ENCODE assay signal across 10 mouse cellular contexts in genomic region chr6:6159221-6159859, GRCm38 (mm10). TPM values are rescaled to one million over a fixed set of nuclear protein-coding genes. Genes with fewer than 3 reads are reported as not detected.
DNase-seq lines count a peak whose midpoint lies in the region; ATAC-seq and TF ChIP-seq lines count a peak whose summit lies in the region.
"Had no signal": no experiment of that assay in that cellular context is flagged by ENCODE, and none has a peak within 500 bp of the region (broad histone marks: within the 10 kb centered on the region; RNA-seq: fewer than 3 reads in every experiment).

No protein-coding gene starts in this region.

- no peak for TF ChIP-seq POLR2A in brain, embryonic 14.5 days (IDR thresholded peaks at IDR 0.05; ENCODE audit: borderline replicate concordance, extremely low read depth, insufficient read depth, insufficient read length, poor library complexity, severe bottlenecking)

- DNase-seq in brain, embryonic 14.5 days (ENCODE audit: low read depth): peak; percentile 68
- no peak for DNase-seq in limb, embryonic 10.5 days (ENCODE audit: low spot score)
- DNase-seq in frontal cortex, postnatal 36 days (ENCODE audit: low spot score in 2 of 2): no peak
- DNase-seq in MN1 (ENCODE audit: low spot score): no peak
- no peak for DNase-seq in cerebellum, adult 18-20 months
- DNase-seq: kidney, postnatal 36 days had no signal

- H3K4me2 ChIP-seq in intestine, embryonic 15.5 days (replicated peaks): no peak overlapping the region
- no peak overlapping the region; the same call in 1 of the 2 replicates for H3K4me2 ChIP-seq in intestine, postnatal 0 days (replicated peaks; ENCODE audit: low read depth)

- H3K4me3 ChIP-seq in intestine, embryonic 15.5 days (replicated peaks): no peak overlapping the region
- H3K4me3 ChIP-seq in intestine, postnatal 0 days (ENCODE audit: low read depth, low read length): no peak overlapping the region
- peak overlapping the region; percentile 30; the same call in 1 of the 2 replicates for H3K4me3 ChIP-seq in E14TG2a.4 (replicated peaks; ENCODE audit: low read length)
- H3K4me3 ChIP-seq in limb, embryonic 10.5 days: no peak overlapping the region

- H3K9ac ChIP-seq in intestine, embryonic 15.5 days: no peak overlapping the region
- H3K9ac ChIP-seq in intestine, postnatal 0 days (ENCODE audit: low read depth, low read length): no peak overlapping the region

- no peaks in the 10 kb centered on the region for H3K36me3 ChIP-seq in intestine, embryonic 15.5 days
- no peaks in the 10 kb centered on the region for H3K36me3 ChIP-seq in intestine, postnatal 0 days (ENCODE audit: control insufficient read depth, insufficient read depth)
- H3K36me3 ChIP-seq in E14TG2a.4 (ENCODE audit: insufficient read depth, low read length): peaks cover 12% of the 10 kb centered on the region
- H3K36me3 ChIP-seq in limb, embryonic 10.5 days: peaks cover 8% of the 10 kb centered on the region

- H3K27me3 ChIP-seq in intestine, embryonic 15.5 days (replicated peaks): no peaks in the 10 kb centered on the region
- no peaks in the 10 kb centered on the region for H3K27me3 ChIP-seq in intestine, postnatal 0 days (replicated peaks; ENCODE audit: control insufficient read depth, insufficient read depth, low read length)
- no peaks in the 10 kb centered on the region for H3K27me3 ChIP-seq in E14TG2a.4 (ENCODE audit: insufficient read depth, low read length)
- no peaks in the 10 kb centered on the region for H3K27me3 ChIP-seq in limb, embryonic 10.5 days (ENCODE audit: low read depth, poor library complexity, severe bottlenecking)

- H3K9me3 ChIP-seq in intestine, embryonic 15.5 days: no peaks in the 10 kb centered on the region
- H3K9me3 ChIP-seq in intestine, postnatal 0 days (ENCODE audit: control insufficient read depth): no peaks in the 10 kb centered on the region
- no peaks in the 10 kb centered on the region for H3K9me3 ChIP-seq in E14TG2a.4 (ENCODE audit: low read length)
- no peaks in the 10 kb centered on the region for H3K9me3 ChIP-seq in limb, embryonic 10.5 days (replicated peaks)

- peak overlapping the region; percentile 60; the same call in 1 of the 2 replicates for H3K27ac ChIP-seq in intestine, embryonic 15.5 days
- H3K27ac ChIP-seq in intestine, postnatal 0 days (ENCODE audit: low read depth, low read length): no peak overlapping the region
- H3K27ac ChIP-seq in limb, embryonic 10.5 days: peak overlapping the region; percentile 36; the same call in 1 of the 2 replicates

- no peaks in the 10 kb centered on the region for H3K4me1 ChIP-seq in intestine, embryonic 15.5 days (replicated peaks)
- H3K4me1 ChIP-seq in intestine, postnatal 0 days (replicated peaks; ENCODE audit: control insufficient read depth, insufficient read depth, low read length): no peaks in the 10 kb centered on the region
- peaks cover 76% of the 10 kb centered on the region for H3K4me1 ChIP-seq in E14TG2a.4 (replicated peaks; ENCODE audit: low read depth, low read length)
- peaks cover 18% of the 10 kb centered on the region for H3K4me1 ChIP-seq in limb, embryonic 10.5 days

- 27% methylated on average over 7 of the region's 7 CpGs for WGBS in intestine, embryonic 15.5 days
- 47% methylated on average over 7 of the region's 7 CpGs for WGBS in intestine, postnatal 0 days
- 29% methylated on average over 7 of the region's 7 CpGs for WGBS in limb, embryonic 10.5 days

- no peak for TF ChIP-seq CTCF in intestine, postnatal 0 days (IDR thresholded peaks at IDR 0.05; ENCODE audit: low read depth)
- no peak for TF ChIP-seq CTCF in E14TG2a.4 (conservative IDR thresholded peaks at IDR 0.05; ENCODE audit: low read length)
- no peak for TF ChIP-seq CTCF in brain, embryonic 14.5 days (IDR thresholded peaks at IDR 0.05; ENCODE audit: borderline replicate concordance, extremely low read depth, insufficient read depth, insufficient read length)

- peak; percentile 70 for ATAC-seq in intestine, embryonic 15.5 days
- no peak for ATAC-seq in intestine, postnatal 0 days
- ATAC-seq: activated CD4-positive, CD25-positive, alpha-beta regulatory T cell, adult 4 months had no signal

RNA-seq across cellular contexts. Expression of gene Slc25a13, which starts 57.6 kb away (rescaled TPM):
- polyA plus RNA-seq in intestine, embryonic 15.5 days (2015; fragmentation: Nextera tagmentation; extraction: Ambion mirVana): 47.3 and 48.2 TPM in 2 replicates
- 32.3 and 35.4 TPM in 2 replicates for polyA plus RNA-seq in intestine, postnatal 0 days (2015; fragmentation: Nextera tagmentation; extraction: Ambion mirVana)
- polyA plus RNA-seq in brain, embryonic 14.5 days (2012; rRNA removed): 4.3 and 5.0 TPM in 2 replicates
- 52.8 and 60.2 TPM in 2 replicates for polyA plus RNA-seq in limb, embryonic 10.5 days (2016; fragmentation: Nextera tagmentation; extraction: Ambion mirVana)
